Mouse (Mus musculus): ENCODE results near the gene Arpc3. TPM values are rescaled to one million over a fixed set of nuclear protein-coding genes. Genes with fewer than 3 reads are reported as not detected.

Arpc3 gene
- 147 TPM in 2 replicates for polyA plus RNA-seq (2015; fragmentation: Nextera tagmentation; extraction: Ambion mirVana)

DNA sequence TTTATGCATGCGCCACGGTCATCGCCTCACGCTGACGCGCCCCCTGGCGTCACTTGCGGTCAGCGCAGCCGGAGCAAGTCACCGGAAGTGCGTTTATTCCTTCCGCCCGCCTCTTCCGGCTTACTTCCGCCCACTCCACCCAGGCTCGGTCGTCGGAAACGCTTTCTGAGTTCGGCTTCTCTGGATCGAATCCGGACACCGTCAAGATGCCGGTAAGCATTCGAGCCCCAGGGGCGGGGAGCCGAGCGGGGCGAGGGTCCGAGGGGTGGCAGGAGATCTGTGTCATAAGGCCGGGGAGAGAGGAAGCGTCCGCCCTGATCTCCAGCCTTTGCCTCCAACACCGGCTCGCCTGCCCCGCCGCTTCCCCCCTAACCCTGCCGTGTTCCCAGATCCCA is at the start of gene Arpc3:
Arpc3 (plus strand) TSS at position 93 of the 395 bp plus-strand sequence.
- WGBS, result under 1% methylated on average over 39 of the region's 39 CpGs
- TF ChIP-seq EP300 (optimal IDR thresholded peaks at IDR 0.05), result peak; percentile 43
- peak; percentile 95 for TF ChIP-seq CTCF (IDR thresholded peaks at IDR 0.05; ENCODE audit: low read depth)
- Histone ChIP-seq H3K36me3 (ENCODE audit: control insufficient read depth, insufficient read depth, low read length) (no peaks in the 10 kb centered on the region; the same call in 1 of the 2 replicates), H3K27ac (replicated peaks) (peak within 1 kb of the TSS; percentile 84), H3K4me2 (replicated peaks; ENCODE audit: low read depth) (peak within 1 kb of the TSS; percentile 65), H3K27me3 (ENCODE audit: control insufficient read depth, insufficient read depth, low read length) (no peaks in the 10 kb centered on the region), H3K4me1 (replicated peaks; ENCODE audit: control insufficient read depth, insufficient read depth) (peaks cover 3% of the 10 kb centered on the region; the same call in 1 of the 2 replicates), H3K9me3 (ENCODE audit: control insufficient read depth, low read length) (no peaks in the 10 kb centered on the region), H3K9ac (ENCODE audit: low read length) (peak within 1 kb of the TSS; percentile 93), H3K4me3 (ENCODE audit: low read depth, low read length) (peak within 1 kb of the TSS; percentile 85)
- ATAC-seq (ENCODE audit: low FRiP score, low TSS enrichment) (peak; percentile 88), DNase-seq (ENCODE audit: low spot score) (peak; percentile 93)

DNA sequence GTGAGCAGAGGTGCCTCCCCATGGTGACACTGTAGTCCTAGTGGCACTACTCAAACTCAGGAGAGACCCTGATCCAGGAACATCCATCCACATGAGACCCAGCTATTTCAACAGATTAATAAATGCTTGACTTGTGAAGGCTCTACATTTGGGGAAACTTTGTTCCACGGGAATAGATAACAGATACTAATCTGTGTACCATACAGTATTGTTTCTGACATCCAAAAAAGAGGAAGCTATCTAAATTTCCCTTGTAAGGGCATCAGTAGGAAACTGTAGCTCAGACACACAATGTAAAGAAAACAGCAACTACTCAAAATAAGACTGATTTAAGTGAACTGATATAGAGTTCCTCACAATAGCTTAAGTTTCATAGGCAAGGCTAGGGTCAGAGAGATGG is 48.8 kb upstream of the Arpc3 start:
- no peaks in the 10 kb centered on the region for H3K4me1 ChIP-seq (replicated peaks; ENCODE audit: control insufficient read depth, insufficient read depth)
- H3K4me2 ChIP-seq (replicated peaks; ENCODE audit: low read depth), result no peak overlapping the region
- DNase-seq (ENCODE audit: low spot score), result no peak
- H3K9me3 ChIP-seq (ENCODE audit: control insufficient read depth, low read length), result no peaks in the 10 kb centered on the region
- no peak overlapping the region for H3K4me3 ChIP-seq (ENCODE audit: low read depth, low read length)
- H3K9ac ChIP-seq (ENCODE audit: low read length), result no peak overlapping the region
- ATAC-seq (ENCODE audit: low FRiP score, low TSS enrichment), result no peak
- no peak overlapping the region for H3K27ac ChIP-seq (replicated peaks)
- no peaks in the 10 kb centered on the region for H3K27me3 ChIP-seq (ENCODE audit: control insufficient read depth, insufficient read depth, low read length)
- WGBS, result 55% methylated on average over 1 of the region's 1 CpGs
- no peaks in the 10 kb centered on the region for H3K36me3 ChIP-seq (ENCODE audit: control insufficient read depth, insufficient read depth, low read length)
- no peak for TF ChIP-seq CTCF (IDR thresholded peaks at IDR 0.05; ENCODE audit: low read depth)
- TF ChIP-seq EP300 (optimal IDR thresholded peaks at IDR 0.05), result no peak

- H3K4me2 ChIP-seq (replicated peaks; ENCODE audit: low read depth), result no peak overlapping the region
- no peaks in the 10 kb centered on the region for H3K4me1 ChIP-seq (replicated peaks; ENCODE audit: control insufficient read depth, insufficient read depth)
- no peaks in the 10 kb centered on the region for H3K27me3 ChIP-seq (ENCODE audit: control insufficient read depth, insufficient read depth, low read length)
- no peaks in the 10 kb centered on the region for H3K9me3 ChIP-seq (ENCODE audit: control insufficient read depth, low read length)
- no peak overlapping the region for H3K9ac ChIP-seq (ENCODE audit: low read length)
- no peak overlapping the region for H3K27ac ChIP-seq (replicated peaks)
- 56% methylated on average over 7 of the region's 7 CpGs for WGBS
- H3K4me3 ChIP-seq (ENCODE audit: low read depth, low read length), result no peak overlapping the region
- ATAC-seq (ENCODE audit: low FRiP score, low TSS enrichment) (peak; percentile 70; the same call in 1 of the 2 replicates), DNase-seq (ENCODE audit: low spot score) (no peak)
- H3K36me3 ChIP-seq (ENCODE audit: control insufficient read depth, insufficient read depth, low read length), result no peaks in the 10 kb centered on the region
- no peak for TF ChIP-seq EP300 (optimal IDR thresholded peaks at IDR 0.05)
- TF ChIP-seq CTCF (IDR thresholded peaks at IDR 0.05; ENCODE audit: low read depth), result no peak
These were observed 47.9 kb upstream of the Arpc3 start for GRCm38 (mm10) chr5:122343768-122344167.

- no peak overlapping the region for H3K4me2 ChIP-seq (replicated peaks; ENCODE audit: low read depth)
- WGBS, result 4% methylated on average over 5 of the region's 5 CpGs
- ATAC-seq (ENCODE audit: low FRiP score, low TSS enrichment) (peak; percentile 76), DNase-seq (ENCODE audit: low spot score) (peak; percentile 85)
- no peaks in the 10 kb centered on the region for H3K9me3 ChIP-seq (ENCODE audit: control insufficient read depth, low read length)
- no peaks in the 10 kb centered on the region for H3K36me3 ChIP-seq (ENCODE audit: control insufficient read depth, insufficient read depth, low read length)
- H3K9ac ChIP-seq (ENCODE audit: low read length), result no peak overlapping the region
- no peak overlapping the region for H3K27ac ChIP-seq (replicated peaks)
- peak; percentile 91 for TF ChIP-seq CTCF (IDR thresholded peaks at IDR 0.05; ENCODE audit: low read depth)
- no peak for TF ChIP-seq EP300 (optimal IDR thresholded peaks at IDR 0.05)
- H3K4me3 ChIP-seq (ENCODE audit: low read depth, low read length), result no peak overlapping the region
- no peaks in the 10 kb centered on the region for H3K27me3 ChIP-seq (ENCODE audit: control insufficient read depth, insufficient read depth, low read length)
- H3K4me1 ChIP-seq (replicated peaks; ENCODE audit: control insufficient read depth, insufficient read depth), result no peaks in the 10 kb centered on the region
These were observed 47.4 kb upstream of the Arpc3 start for GRCm38 (mm10) chr5:122344260-122344659.

- H3K9me3 ChIP-seq (ENCODE audit: control insufficient read depth, low read length), result no peaks in the 10 kb centered on the region
- TF ChIP-seq EP300 (optimal IDR thresholded peaks at IDR 0.05), result no peak
- peak; percentile 32 for TF ChIP-seq CTCF (IDR thresholded peaks at IDR 0.05; ENCODE audit: low read depth)
- WGBS, result 83% methylated on average over 4 of the region's 4 CpGs
- no peaks in the 10 kb centered on the region for H3K4me1 ChIP-seq (replicated peaks; ENCODE audit: control insufficient read depth, insufficient read depth)
- H3K36me3 ChIP-seq (ENCODE audit: control insufficient read depth, insufficient read depth, low read length), result no peaks in the 10 kb centered on the region
- H3K27me3 ChIP-seq (ENCODE audit: control insufficient read depth, insufficient read depth, low read length), result no peaks in the 10 kb centered on the region
- H3K4me3 ChIP-seq (ENCODE audit: low read depth, low read length), result no peak overlapping the region
- ATAC-seq (ENCODE audit: low FRiP score, low TSS enrichment) (no peak), DNase-seq (ENCODE audit: low spot score) (no peak)
- H3K9ac ChIP-seq (ENCODE audit: low read length), result no peak overlapping the region
- H3K4me2 ChIP-seq (replicated peaks; ENCODE audit: low read depth), result no peak overlapping the region
- H3K27ac ChIP-seq (replicated peaks), result no peak overlapping the region
These were observed 45.9 kb upstream of the Arpc3 start for GRCm38 (mm10) chr5:122345777-122346176.

DNA sequence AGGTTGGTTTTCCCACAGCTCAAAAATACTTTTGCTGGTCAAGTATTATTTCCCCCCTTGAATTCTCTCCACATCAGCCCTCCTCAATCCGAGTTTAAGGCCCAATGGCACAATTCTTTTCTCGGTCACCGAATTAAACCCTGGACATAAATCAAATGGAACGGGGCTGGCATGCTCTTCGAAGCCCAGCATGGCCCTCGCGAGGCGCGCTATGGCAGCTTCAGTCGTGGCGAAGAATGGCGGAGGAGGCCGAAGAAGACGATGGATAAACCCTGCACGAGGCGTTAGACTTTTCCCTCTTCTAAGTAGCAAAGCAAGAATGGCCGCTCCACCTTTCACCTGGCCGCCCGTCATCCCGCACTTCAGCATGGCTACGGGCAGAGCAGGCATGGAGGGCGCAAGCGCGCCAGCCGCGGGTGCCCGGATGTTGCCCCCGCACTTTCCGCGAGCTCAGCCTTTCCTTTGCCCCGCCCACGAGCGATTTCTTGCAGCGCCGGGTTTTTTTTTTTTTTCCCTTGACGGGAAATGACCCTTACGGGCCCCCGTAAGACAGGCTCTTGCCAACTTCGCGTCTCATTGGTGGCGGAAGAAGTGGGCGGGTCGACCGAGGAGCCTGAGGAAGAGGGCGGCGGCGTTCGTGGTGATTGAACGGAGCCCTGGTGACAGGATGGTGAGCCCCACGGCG is 37.7 kb upstream of the Arpc3 start, which contains the start of the genes Rad9b and Vps29:
Rad9b (minus strand) TSS at position 427 of the 685 bp plus-strand sequence.
Vps29 (plus strand) TSS at position 563 of the 685 bp plus-strand sequence.
- no peaks in the 10 kb centered on the region for H3K27me3 ChIP-seq (ENCODE audit: control insufficient read depth, insufficient read depth, low read length)
- TF ChIP-seq EP300 (optimal IDR thresholded peaks at IDR 0.05), result peak; percentile 70
- no peak for TF ChIP-seq CTCF (IDR thresholded peaks at IDR 0.05; ENCODE audit: low read depth)
- H3K9me3 ChIP-seq (ENCODE audit: control insufficient read depth, low read length), result no peaks in the 10 kb centered on the region
- peak; percentile 99 for DNase-seq (ENCODE audit: low spot score)
- WGBS, result under 1% methylated on average over 51 of the region's 51 CpGs
- peak within 1 kb of the TSS; percentile 93 for H3K4me3 ChIP-seq (ENCODE audit: low read depth, low read length)
- peak; percentile 93 for ATAC-seq (ENCODE audit: low FRiP score, low TSS enrichment)
- H3K4me1 ChIP-seq (replicated peaks; ENCODE audit: control insufficient read depth, insufficient read depth), result no peaks in the 10 kb centered on the region; the same call in 1 of the 2 replicates
- peak within 1 kb of the TSS; percentile 81 for H3K27ac ChIP-seq (replicated peaks)
- peak within 1 kb of the TSS; percentile 91 for H3K9ac ChIP-seq (ENCODE audit: low read length)
- H3K36me3 ChIP-seq (ENCODE audit: control insufficient read depth, insufficient read depth, low read length), result no peaks in the 10 kb centered on the region
- peak within 1 kb of the TSS; percentile 84 for H3K4me2 ChIP-seq (replicated peaks; ENCODE audit: low read depth)

All from stomach, postnatal 0 days (tissue).